15 mouse cellular contexts compared by ENCODE assay signal in genomic region chr4:95208827-95209226, GRCm38 (mm10).
A peak's percentile ranks its signal among the peaks of the same experiment; 100 is the strongest.
DNase-seq lines count a peak whose midpoint lies in the region; ATAC-seq and TF ChIP-seq lines count a peak whose summit lies in the region.
"Had no signal": no experiment of that assay in that cellular context is flagged by ENCODE, and none has a peak within 500 bp of the region (broad histone marks: within the 10 kb centered on the region; RNA-seq: fewer than 3 reads in every experiment).

No protein-coding gene starts in this region.

- DNase-seq in heart, postnatal 0 days (ENCODE audit: low spot score): no peak
- DNase-seq in heart, adult 18-20 months: no peak
- DNase-seq in CH12.LX (ENCODE audit: extremely low read depth): no peak
- peak; percentile 77 for DNase-seq in adrenal gland, adult 8-10 months
- DNase-seq in gastrocnemius, postnatal 25 days: peak; percentile 63
- DNase-seq in hindbrain, embryonic 11.5 days (ENCODE audit: low spot score): no peak
- DNase-seq in lung, adult 2 months: no peak
- DNase-seq: cerebellum, adult 18-20 months; heart, postnatal 36 days; lung, embryonic 14.5 days; thymus, adult 2 months had no signal

- dilution Hi-C loops in CH12.LX (cut with MboI; ENCODE audit: extremely low pct_ligation_motif_present, extremely low pct_unique_long_range_greater_than_20kb, low sequenced_read_pairs): no loop called here

- H3K4me3 ChIP-seq in heart, postnatal 0 days (ENCODE audit: low read depth, low read length): no peak overlapping the region
- no peak overlapping the region for H3K4me3 ChIP-seq in CH12.LX (replicated peaks in 1 of 3; ENCODE audit: low read depth in 2 of 3, low read length in 2 of 3, poor library complexity in 1 of 3)
- H3K4me3 ChIP-seq in hindbrain, embryonic 11.5 days (ENCODE audit: low read depth, low read length): no peak overlapping the region
- H3K4me3 ChIP-seq in lung, adult 2 months (replicated peaks; ENCODE audit: extremely low read depth, low read depth, low read length): no peak overlapping the region
- H3K4me3 ChIP-seq: embryonic facial prominence, embryonic 13.5 days; limb, embryonic 15.5 days; midbrain, embryonic 12.5 days had no signal

- H3K79me2 ChIP-seq in CH12.LX (replicated peaks; ENCODE audit: control insufficient read depth, extremely low read depth, insufficient read depth, poor library complexity, severe bottlenecking): no peaks in the 10 kb centered on the region

- no peak overlapping the region for H3K4me2 ChIP-seq in heart, postnatal 0 days (ENCODE audit: low read depth, low read length)
- H3K4me2 ChIP-seq in CH12.LX (ENCODE audit: insufficient read depth, low read depth, poor library complexity, severe bottlenecking): no peak overlapping the region
- H3K4me2 ChIP-seq in hindbrain, embryonic 11.5 days (replicated peaks; ENCODE audit: low read depth, low read length): no peak overlapping the region
- H3K4me2 ChIP-seq: embryonic facial prominence, embryonic 13.5 days; limb, embryonic 15.5 days; lung, embryonic 14.5 days; midbrain, embryonic 12.5 days had no signal

- H3K4me1 ChIP-seq in heart, postnatal 0 days (ENCODE audit: control insufficient read depth, insufficient read depth): peaks cover 29% of the 10 kb centered on the region; the same call in 1 of the 2 replicates
- H3K4me1 ChIP-seq in CH12.LX (ENCODE audit: control insufficient read depth in 1 of 2, insufficient read depth in 2 of 2): peaks cover 7 to 38% of the 10 kb centered on the region in 2 experiments
- no peaks in the 10 kb centered on the region for H3K4me1 ChIP-seq in hindbrain, embryonic 11.5 days (replicated peaks; ENCODE audit: control insufficient read depth, insufficient read depth, low read length)
- H3K4me1 ChIP-seq in lung, adult 2 months (ENCODE audit: control insufficient read depth, insufficient read depth, low read length): peaks cover 3% of the 10 kb centered on the region; the same call in 1 of the 2 replicates

- no peaks in the 10 kb centered on the region for H3K27me3 ChIP-seq in heart, postnatal 0 days (ENCODE audit: control insufficient read depth, insufficient read depth, low read length)
- no peaks in the 10 kb centered on the region for H3K27me3 ChIP-seq in CH12.LX (replicated peaks)
- H3K27me3 ChIP-seq in hindbrain, embryonic 11.5 days (ENCODE audit: control insufficient read depth, insufficient read depth, low read length): no peaks in the 10 kb centered on the region
- H3K27me3 ChIP-seq: embryonic facial prominence, embryonic 13.5 days; limb, embryonic 15.5 days; midbrain, embryonic 12.5 days had no signal

- no peak overlapping the region for H3K9ac ChIP-seq in heart, postnatal 0 days (replicated peaks; ENCODE audit: low read depth, low read length)
- no peak overlapping the region for H3K9ac ChIP-seq in CH12.LX (ENCODE audit: insufficient read depth, low read depth)
- H3K9ac ChIP-seq in hindbrain, embryonic 11.5 days (ENCODE audit: low read depth, low read length): no peak overlapping the region
- H3K9ac ChIP-seq: embryonic facial prominence, embryonic 13.5 days; limb, embryonic 15.5 days; lung, embryonic 14.5 days; midbrain, embryonic 12.5 days had no signal

- H3K36me3 ChIP-seq in heart, postnatal 0 days (replicated peaks; ENCODE audit: control insufficient read depth, insufficient read depth, low read length): no peaks in the 10 kb centered on the region
- no peaks in the 10 kb centered on the region for H3K36me3 ChIP-seq in CH12.LX (replicated peaks in 1 of 2; ENCODE audit: control insufficient read depth in 1 of 2, insufficient read depth in 1 of 2, low read length in 1 of 2)
- no peaks in the 10 kb centered on the region for H3K36me3 ChIP-seq in hindbrain, embryonic 11.5 days (ENCODE audit: control insufficient read depth, insufficient read depth, low read length)
- H3K36me3 ChIP-seq: embryonic facial prominence, embryonic 13.5 days; limb, embryonic 15.5 days; midbrain, embryonic 12.5 days had no signal

- in situ Hi-C loops in CH12.LX (cut with MboI; ENCODE audit: low pct_ligation_motif_present, low pct_unique_long_range_greater_than_20kb, low sequenced_read_pairs): no loop called here

- no peak overlapping the region for H3K27ac ChIP-seq in heart, postnatal 0 days (ENCODE audit: low read depth)
- H3K27ac ChIP-seq in CH12.LX (ENCODE audit: insufficient read depth, low read depth): no peak overlapping the region
- no peak overlapping the region for H3K27ac ChIP-seq in hindbrain, embryonic 11.5 days (ENCODE audit: low read depth, low read length)
- H3K27ac ChIP-seq: embryonic facial prominence, embryonic 13.5 days; kidney, postnatal 0 days; limb, embryonic 15.5 days; midbrain, embryonic 12.5 days had no signal

- ATAC-seq in heart, postnatal 0 days (ENCODE audit: insufficient read depth, low read depth): peak; percentile 14; the same call in 1 of the 2 replicates
- no peak for ATAC-seq in hindbrain, embryonic 11.5 days (ENCODE audit: low FRiP score)

- no peak for TF ChIP-seq CTCF in heart, postnatal 0 days (IDR thresholded peaks at IDR 0.05; ENCODE audit: low read depth)
- TF ChIP-seq CTCF in CH12.LX (conservative IDR thresholded peaks at IDR 0.05 in 1 of 2, IDR thresholded peaks at IDR 0.05 in 1 of 2; ENCODE audit: low read depth in 2 of 2, low read length in 2 of 2): no peak
- no peak for TF ChIP-seq CTCF in lung, adult 2 months (IDR thresholded peaks at IDR 0.05; ENCODE audit: insufficient read depth, low read length)

- TF ChIP-seq POLR2A in CH12.LX (IDR thresholded peaks at IDR 0.05; ENCODE audit: low read depth, low read length): no peak
- no peak for TF ChIP-seq POLR2A in lung, adult 2 months (IDR thresholded peaks at IDR 0.05; ENCODE audit: borderline replicate concordance, extremely low read depth, low read depth, low read length)

- no peak for TF ChIP-seq RAD21 in CH12.LX (IDR thresholded peaks at IDR 0.05; ENCODE audit: low read depth, low read length)

- H3K9me3 ChIP-seq in heart, postnatal 0 days (replicated peaks; ENCODE audit: control insufficient read depth, low read length): no peaks in the 10 kb centered on the region
- no peaks in the 10 kb centered on the region for H3K9me3 ChIP-seq in CH12.LX (replicated peaks; ENCODE audit: low read length)
- no peaks in the 10 kb centered on the region for H3K9me3 ChIP-seq in hindbrain, embryonic 11.5 days (ENCODE audit: control insufficient read depth, low read length)
- H3K9me3 ChIP-seq: embryonic facial prominence, embryonic 13.5 days; limb, embryonic 15.5 days; midbrain, embryonic 12.5 days had no signal

- 35% methylated on average over 7 of the region's 7 CpGs for WGBS in heart, postnatal 0 days
- 81% methylated on average over 7 of the region's 7 CpGs for WGBS in hindbrain, embryonic 11.5 days
- WGBS in lung, adult 2 months: 61% methylated on average over 7 of the region's 7 CpGs

- TF ChIP-seq EP300 in heart, postnatal 0 days (IDR thresholded peaks at IDR 0.05; ENCODE audit: low read depth): no peak
- TF ChIP-seq EP300 in CH12.LX (IDR thresholded peaks at IDR 0.05; ENCODE audit: low read length): no peak

TF ChIP-seq in CH12.LX, 34 proteins besides CTCF, POLR2A, EP300 and RAD21:
- peak; percentile 25; the same call in 1 of the 2 replicates for TF ChIP-seq ZNF384 (IDR thresholded peaks at IDR 0.05; ENCODE audit: low read depth, low read length)
- TF ChIP-seq JUND (conservative IDR thresholded peaks at IDR 0.05; ENCODE audit: low read depth, low read length): no peak
- TF ChIP-seq SIN3A (IDR thresholded peaks at IDR 0.05; ENCODE audit: low read length): no peak
- no peak for TF ChIP-seq ELF1 (IDR thresholded peaks at IDR 0.05; ENCODE audit: low read depth, low read length)

Comparison
In these comparisons a context has a peak if more than half of its experiments do, and no peak if none do; other contexts are left out.
1. DNase-seq: peak in adrenal gland, adult 8-10 months (single experiment) and gastrocnemius, postnatal 25 days (single experiment); none in heart, postnatal 0 days (single experiment), heart, adult 18-20 months (0 of 2), CH12.LX (single experiment), hindbrain, embryonic 11.5 days (single experiment) and lung, adult 2 months (single experiment).